Mouse (Mus musculus): ENCODE measurements around the gene Cux1.
A peak's percentile ranks its signal among the peaks of the same experiment; 100 is the strongest.

Gene Cux1

GRCm38 (mm10) chr5:136536753-136537152 is 30.5 kb downstream of the Cux1 start:
- DNase-seq (ENCODE audit: low spot score), result no peak

DNA sequence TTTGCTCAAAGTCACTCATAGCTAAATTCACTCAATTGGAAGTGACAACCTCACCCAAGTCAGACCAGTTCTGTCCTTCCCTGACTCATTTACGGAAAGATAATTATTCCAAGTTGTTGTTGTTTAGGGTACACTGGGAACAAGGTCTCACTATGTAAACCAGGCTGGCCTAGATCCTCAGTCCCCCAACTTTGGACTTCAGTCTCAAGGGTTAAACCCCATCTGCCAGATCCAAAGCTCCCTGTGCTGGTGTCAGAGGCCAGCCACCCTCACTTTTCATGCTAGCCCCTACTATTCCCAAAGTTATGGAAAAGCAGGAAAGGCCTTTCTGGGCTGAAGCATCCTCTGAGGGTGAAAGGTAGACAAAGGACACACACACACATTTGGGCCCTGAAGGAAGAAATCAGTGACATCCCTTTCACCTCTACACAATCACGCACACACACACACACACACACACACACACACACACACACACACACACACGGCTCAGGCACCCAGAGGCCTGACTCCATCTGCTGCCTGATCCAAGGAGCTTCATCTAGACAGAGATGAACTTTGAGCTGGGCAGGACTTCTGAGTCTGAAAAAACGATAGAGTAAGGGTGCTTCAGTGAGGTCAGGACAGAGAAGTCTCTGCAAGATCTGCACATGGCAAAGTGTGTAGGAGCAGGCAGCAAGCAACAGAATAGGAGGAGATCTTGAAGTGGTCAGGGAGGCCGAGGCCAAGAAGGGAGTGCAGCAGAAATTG is 31.1 kb downstream of the Cux1 start:
- no peak for DNase-seq (ENCODE audit: low spot score)

- peak; percentile 69 for DNase-seq (ENCODE audit: low spot score)
Observed at GRCm38 (mm10) chr5:136535204-136535603, 32.1 kb downstream of the Cux1 start.

GRCm38 (mm10) chr5:136533371-136534276 is 33.7 kb downstream of the Cux1 start:
- peak; percentile 73 for DNase-seq (ENCODE audit: low spot score)

- DNase-seq (ENCODE audit: low spot score), result peak; percentile 74
Observed at GRCm38 (mm10) chr5:136531674-136532365, 35.5 kb downstream of the Cux1 start.

GRCm38 (mm10) chr5:136530931-136531330 is 36.4 kb downstream of the Cux1 start:
- no peak for DNase-seq (ENCODE audit: low spot score)

DNA sequence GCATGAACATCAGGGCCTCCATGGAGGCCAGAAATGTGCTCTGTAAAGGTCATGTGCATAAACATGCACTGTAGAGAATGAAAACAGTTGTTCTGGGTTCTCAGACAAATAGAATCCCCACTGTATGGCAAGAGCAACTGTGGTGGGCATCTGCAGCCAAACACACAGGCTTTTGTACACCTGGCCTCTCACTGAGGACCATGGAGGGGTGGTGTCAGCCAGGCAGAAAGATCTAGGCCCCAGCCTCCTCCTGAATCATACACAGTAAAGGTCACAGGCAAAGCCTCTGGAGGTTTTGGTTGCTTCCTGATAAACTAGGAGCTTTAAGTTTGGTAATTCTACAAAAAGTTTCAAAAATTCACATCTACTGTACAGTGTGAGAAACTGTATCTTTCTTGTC is 38.1 kb downstream of the Cux1 start:
- DNase-seq (ENCODE audit: low spot score), result no peak

- no peak for DNase-seq (ENCODE audit: low spot score)
Observed at GRCm38 (mm10) chr5:136527871-136528270, 39.4 kb downstream of the Cux1 start.

DNA sequence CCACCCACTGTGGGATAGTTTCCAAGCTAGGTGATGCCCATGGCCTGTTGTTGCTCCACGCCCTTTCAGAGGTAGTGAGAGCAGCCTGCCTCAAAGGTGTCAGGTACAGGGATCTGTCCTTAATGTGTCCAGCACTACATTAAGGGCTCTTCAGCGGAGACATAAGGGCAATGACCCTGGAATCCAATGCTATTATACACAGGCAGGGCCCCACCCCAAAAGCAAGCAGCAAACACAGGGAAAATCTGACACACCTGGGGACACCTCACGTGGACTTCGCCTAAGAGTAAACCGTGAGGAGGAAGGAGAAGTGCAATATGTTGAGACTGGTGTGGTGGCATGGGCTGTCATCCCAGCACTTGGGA is 40.8 kb downstream of the Cux1 start:
- DNase-seq (ENCODE audit: low spot score), result no peak

DNA sequence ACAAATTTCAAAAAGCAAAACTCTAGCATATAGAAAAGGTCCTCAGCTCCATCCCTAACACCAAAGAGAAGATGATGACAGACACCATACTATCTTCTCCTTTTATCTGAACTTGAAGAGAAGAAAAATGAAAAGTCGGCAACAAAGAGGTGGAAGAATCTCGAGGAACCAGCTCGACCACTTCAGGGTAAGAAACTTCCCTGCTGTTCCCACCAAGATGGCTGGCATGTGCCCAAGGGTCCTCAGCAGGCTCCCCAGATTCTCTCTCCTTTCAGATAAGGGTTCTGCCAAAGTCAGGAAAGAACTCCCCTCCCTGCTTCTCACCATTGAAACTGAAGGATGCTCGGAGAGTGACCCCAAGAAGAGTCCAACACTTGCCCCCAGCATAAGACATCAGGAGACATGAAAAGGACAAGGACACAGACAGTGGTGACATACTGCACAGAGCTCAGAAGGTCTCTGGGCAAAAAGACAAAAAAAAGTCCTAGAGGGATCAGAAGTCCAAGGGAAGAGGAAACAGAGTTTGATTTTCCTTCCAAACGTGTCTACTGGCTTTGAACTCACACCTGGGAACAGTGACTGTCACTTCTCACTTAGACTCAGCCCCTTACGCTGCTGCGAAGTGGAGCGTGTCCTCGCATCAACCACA is 41.3 kb downstream of the Cux1 start:
- no peak for DNase-seq (ENCODE audit: low spot score)

- peak; percentile 55 for DNase-seq (ENCODE audit: low spot score)
Observed at GRCm38 (mm10) chr5:136522843-136523463, 44.3 kb downstream of the Cux1 start.

DNA sequence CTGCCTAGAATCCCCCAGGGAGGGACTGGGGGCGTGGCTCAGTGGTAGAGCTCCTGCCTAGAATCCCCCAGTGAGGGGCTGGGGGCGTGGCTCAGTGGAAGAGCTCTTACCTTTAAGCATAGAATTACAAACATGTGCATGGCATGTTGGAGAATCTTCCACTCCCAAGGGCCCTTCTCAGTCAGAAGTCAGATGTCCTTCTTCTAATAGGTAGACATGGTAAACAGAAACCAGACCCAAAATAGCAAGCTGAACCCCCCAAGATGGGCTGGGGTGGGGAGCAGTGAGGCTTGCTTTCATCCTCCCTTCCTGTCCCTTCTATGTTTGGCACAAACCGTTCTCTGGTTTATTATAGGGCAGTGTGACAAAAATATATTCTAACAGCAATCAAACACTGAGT is 45.6 kb downstream of the Cux1 start:
- DNase-seq (ENCODE audit: low spot score), result no peak

DNA sequence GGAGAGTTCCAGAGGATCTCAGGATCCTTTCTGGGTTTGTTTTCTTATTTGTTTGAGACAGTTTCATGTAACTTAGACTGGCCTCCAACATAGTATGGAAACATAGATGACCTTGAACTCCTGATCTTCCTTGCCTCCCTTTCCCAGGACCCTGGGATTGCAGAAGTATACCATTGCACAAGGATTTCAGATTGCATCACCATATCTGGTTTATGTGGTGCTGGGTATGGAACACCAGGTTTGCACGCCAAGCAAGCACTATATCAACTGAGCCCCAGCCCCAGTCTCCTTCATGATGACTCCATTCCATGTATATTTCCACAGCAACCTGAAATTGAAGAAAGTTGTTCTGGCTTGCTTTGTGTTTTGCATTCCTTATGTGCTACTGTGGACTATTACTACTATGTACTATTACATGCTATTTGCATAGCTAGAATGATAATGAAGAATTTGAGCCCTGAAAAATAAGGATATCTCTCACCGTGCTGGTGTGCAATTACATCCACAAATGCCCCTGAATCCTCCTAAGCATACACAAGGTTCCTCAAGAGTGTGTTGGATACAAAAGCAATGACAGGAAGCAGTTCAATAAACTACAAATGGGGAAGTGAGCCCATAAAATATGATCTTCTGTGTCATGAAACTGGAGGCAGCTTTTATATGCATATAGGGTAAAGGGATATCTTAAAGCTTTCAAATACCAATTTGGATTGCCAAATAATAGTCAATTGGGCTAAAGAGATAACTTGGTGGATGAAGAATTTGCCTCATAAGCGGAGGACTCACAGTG is 48.4 kb downstream of the Cux1 start:
- DNase-seq (ENCODE audit: low spot score), result no peak

DNA sequence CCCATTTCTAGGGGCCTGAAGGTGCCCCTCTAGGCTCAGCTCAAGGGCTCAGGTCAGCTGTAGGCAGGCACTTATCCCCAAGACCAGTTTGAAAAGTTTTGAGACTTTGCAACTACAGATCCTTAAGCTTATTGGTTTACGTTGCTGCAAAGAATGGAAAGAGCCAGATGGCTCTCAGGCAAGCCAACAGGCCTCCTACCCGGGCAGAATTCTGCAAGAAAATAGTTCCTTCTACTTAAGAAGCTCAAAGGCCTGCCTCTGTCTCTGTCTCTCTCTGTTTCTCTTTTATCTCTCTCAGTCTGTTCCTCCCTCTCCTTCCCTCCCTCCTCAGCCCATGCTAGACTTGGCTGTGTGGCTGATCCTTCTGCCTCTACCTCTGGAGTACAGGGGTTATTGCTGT is 49.8 kb downstream of the Cux1 start:
- no peak for DNase-seq (ENCODE audit: low spot score)

DNA sequence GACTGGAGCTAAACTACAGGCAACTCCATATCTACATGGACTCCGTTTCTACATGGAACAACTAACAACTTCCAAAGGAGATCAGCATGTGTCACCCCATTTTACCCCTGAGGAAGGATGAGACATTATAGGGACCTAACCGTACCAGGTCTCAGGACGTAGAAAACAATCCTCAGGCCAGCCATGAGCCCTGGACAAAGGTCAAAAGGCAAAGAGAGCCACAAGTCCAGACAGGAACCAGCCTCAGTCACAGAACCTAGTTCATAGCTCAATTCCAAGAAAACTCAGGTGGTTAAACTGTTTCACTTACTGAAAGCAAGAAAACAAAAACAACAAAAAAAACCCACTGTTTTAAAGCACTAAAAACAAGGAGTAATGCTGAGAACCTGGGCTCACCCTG is 50.7 kb downstream of the Cux1 start:
- no peak for DNase-seq (ENCODE audit: low spot score)

- no peak for DNase-seq (ENCODE audit: low spot score)
Observed at GRCm38 (mm10) chr5:136514049-136514677, 53.1 kb downstream of the Cux1 start.

DNA sequence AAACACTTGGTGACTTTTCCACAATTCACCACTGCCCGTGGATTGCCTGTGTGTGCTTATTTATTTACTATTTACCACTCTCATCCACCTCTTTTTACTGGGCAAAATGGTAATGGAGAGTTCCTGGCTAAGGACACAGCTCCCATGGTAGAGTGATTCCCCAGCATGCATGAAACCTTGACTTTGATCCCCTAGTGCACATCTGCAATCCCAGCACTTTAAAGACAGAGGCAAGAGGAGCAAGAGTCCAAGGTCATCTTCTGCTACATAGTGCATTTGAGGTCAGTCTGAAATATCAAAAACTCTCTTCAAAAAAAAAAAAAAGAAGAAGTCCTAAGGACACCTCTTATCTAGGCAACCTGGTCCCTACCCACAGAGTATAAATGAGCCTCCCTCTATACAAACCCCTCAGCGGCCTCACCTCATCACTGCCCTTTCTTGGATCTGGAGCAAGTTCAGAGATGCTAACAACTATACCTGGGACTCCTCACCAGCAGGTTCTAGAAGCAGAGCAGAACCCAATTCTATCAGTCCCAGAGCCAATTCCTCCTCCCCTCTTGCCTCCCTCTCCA is 55.1 kb downstream of the Cux1 start:
- no peak for DNase-seq (ENCODE audit: low spot score)

DNA sequence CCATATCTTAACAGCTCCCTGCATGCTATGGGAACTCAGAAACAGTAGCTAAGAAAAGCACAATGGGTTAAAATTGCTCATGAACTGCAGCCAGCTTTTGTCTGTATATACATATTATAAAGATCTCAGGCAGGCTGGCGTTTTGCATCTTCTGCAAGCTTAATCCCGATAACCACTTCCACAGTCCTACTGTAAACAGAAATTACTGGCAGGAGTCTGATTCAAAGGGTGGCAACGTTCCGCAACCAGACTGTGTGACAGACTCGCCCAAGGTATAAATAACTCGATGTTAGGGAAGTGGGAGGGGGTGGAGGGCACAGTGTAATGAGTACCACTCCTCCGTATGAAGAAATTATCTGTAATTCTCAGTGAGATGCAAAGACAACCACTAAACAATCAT is 55.9 kb downstream of the Cux1 start:
- DNase-seq (ENCODE audit: low spot score), result no peak

DNA sequence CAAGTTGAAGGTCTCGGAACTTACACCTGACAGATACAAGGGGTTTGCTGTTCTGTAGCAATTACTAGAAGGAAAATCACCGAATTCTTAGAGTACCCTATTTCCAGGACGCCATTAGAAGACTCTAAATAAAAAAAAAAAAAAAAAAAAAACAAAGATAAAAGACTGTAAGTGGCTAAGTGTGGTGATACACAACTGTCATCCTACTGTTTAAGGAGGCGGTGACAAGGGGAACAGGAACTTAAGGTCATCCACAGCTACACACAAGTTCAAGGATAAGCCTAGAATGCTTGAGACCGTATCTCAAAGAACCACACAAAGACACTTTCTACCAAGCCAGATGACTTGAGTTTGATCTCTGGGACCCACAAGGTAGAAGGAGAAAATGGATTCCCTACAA is 56.7 kb downstream of the Cux1 start:
- DNase-seq (ENCODE audit: low spot score), result no peak

- DNase-seq (ENCODE audit: low spot score), result no peak
Observed at GRCm38 (mm10) chr5:136507629-136508028, 59.7 kb downstream of the Cux1 start.
